In the genomic region with DNA sequence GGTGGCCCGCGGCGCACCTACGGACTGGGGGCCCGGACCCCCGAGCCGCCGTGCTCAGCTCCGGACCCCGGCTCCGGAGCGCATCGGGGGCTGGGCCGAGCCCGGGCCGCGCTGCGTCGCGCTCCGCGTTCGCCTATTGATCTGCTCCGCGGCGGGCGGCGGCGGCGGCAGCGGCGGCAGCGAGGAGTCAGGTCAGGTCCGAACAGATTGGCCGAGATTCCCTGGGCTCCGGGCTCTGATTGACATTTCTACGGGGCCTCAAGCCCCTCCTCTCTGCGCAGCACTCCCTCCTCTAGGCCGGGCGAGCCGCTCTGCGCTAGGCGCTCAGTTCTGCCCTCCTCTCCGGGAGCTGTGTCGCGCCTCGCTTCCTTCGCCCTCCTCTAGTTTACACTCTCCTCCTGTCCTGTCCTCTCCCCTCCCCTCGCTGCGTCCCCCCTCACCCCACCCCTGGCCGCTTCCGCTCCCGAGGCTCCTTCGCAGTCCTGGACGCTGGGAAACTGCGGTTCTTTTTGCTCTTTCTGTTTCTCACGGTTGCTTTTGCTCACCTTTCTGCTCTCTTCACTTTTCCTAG, we compare ENCODE assay signal across 8 mouse cellular contexts. TPM values are rescaled to one million over a fixed set of nuclear protein-coding genes. Genes with fewer than 3 reads are reported as not detected.
DNase-seq lines count a peak whose midpoint lies in the region; ATAC-seq lines count a peak whose summit lies in the region.

No protein-coding gene starts in this region.

- DNase-seq in NIH3T3 (ENCODE audit: low read depth) = peak; percentile 83
- peak; percentile 54 for DNase-seq in forebrain, embryonic 14.5 days (ENCODE audit: low spot score)
- peak; percentile 85 for DNase-seq in hindbrain, embryonic 11.5 days (ENCODE audit: low spot score)
- DNase-seq in layer of hippocampus, adult 9-11 months = no peak
- no peak for DNase-seq in spleen, postnatal 14 days (ENCODE audit: low spot score in 2 of 2)

- H3K27ac ChIP-seq in forebrain, embryonic 14.5 days (ENCODE audit: low read depth, low read length) = peak overlapping the region; percentile 48; the same call in 1 of the 2 replicates
- peak overlapping the region; percentile 99 for H3K27ac ChIP-seq in hindbrain, embryonic 11.5 days (ENCODE audit: low read depth, low read length)
- H3K27ac ChIP-seq in limb, embryonic 15.5 days = peak overlapping the region; percentile 83
- peak overlapping the region; percentile 88 for H3K27ac ChIP-seq in midbrain, embryonic 15.5 days

- H3K9me3 ChIP-seq in forebrain, embryonic 14.5 days (replicated peaks; ENCODE audit: control insufficient read depth, low read length) = no peaks in the 10 kb centered on the region
- no peaks in the 10 kb centered on the region for H3K9me3 ChIP-seq in hindbrain, embryonic 11.5 days (ENCODE audit: control insufficient read depth, low read length)
- no peaks in the 10 kb centered on the region for H3K9me3 ChIP-seq in limb, embryonic 15.5 days
- H3K9me3 ChIP-seq in midbrain, embryonic 15.5 days = no peaks in the 10 kb centered on the region

- WGBS in forebrain, embryonic 14.5 days = under 1% methylated on average over 39 of the region's 57 CpGs
- WGBS in hindbrain, embryonic 11.5 days = 0% methylated on average over 32 of the region's 57 CpGs
- under 1% methylated on average over 50 of the region's 57 CpGs for WGBS in limb, embryonic 15.5 days
- WGBS in midbrain, embryonic 15.5 days = under 1% methylated on average over 57 of the region's 57 CpGs

- peak overlapping the region; percentile 40 for H3K4me3 ChIP-seq in forebrain, embryonic 14.5 days (ENCODE audit: low read depth, low read length)
- H3K4me3 ChIP-seq in hindbrain, embryonic 11.5 days (ENCODE audit: low read depth, low read length) = peak overlapping the region; percentile 94
- peak overlapping the region; percentile 56 for H3K4me3 ChIP-seq in limb, embryonic 15.5 days
- peak overlapping the region; percentile 48 for H3K4me3 ChIP-seq in midbrain, embryonic 15.5 days

- no peaks in the 10 kb centered on the region for H3K36me3 ChIP-seq in forebrain, embryonic 14.5 days (ENCODE audit: control insufficient read depth, insufficient read depth, low read length)
- H3K36me3 ChIP-seq in hindbrain, embryonic 11.5 days (ENCODE audit: control insufficient read depth, insufficient read depth, low read length) = no peaks in the 10 kb centered on the region
- no peaks in the 10 kb centered on the region for H3K36me3 ChIP-seq in limb, embryonic 15.5 days
- no peaks in the 10 kb centered on the region for H3K36me3 ChIP-seq in midbrain, embryonic 15.5 days (replicated peaks)

- H3K27me3 ChIP-seq in forebrain, embryonic 14.5 days (replicated peaks; ENCODE audit: control insufficient read depth, insufficient read depth, low read length) = peaks cover 92% of the 10 kb centered on the region
- peaks cover 4% of the 10 kb centered on the region; the same call in 1 of the 2 replicates for H3K27me3 ChIP-seq in hindbrain, embryonic 11.5 days (ENCODE audit: control insufficient read depth, insufficient read depth, low read length)
- H3K27me3 ChIP-seq in limb, embryonic 15.5 days = peaks cover 96% of the 10 kb centered on the region
- peaks cover 12% of the 10 kb centered on the region; the same call in 1 of the 2 replicates for H3K27me3 ChIP-seq in midbrain, embryonic 15.5 days (replicated peaks)

- peak overlapping the region; percentile 58 for H3K9ac ChIP-seq in forebrain, embryonic 14.5 days (ENCODE audit: low read length)
- peak overlapping the region; percentile 99 for H3K9ac ChIP-seq in hindbrain, embryonic 11.5 days (ENCODE audit: low read depth, low read length)
- H3K9ac ChIP-seq in limb, embryonic 15.5 days = peak overlapping the region; percentile 58
- H3K9ac ChIP-seq in midbrain, embryonic 15.5 days = peak overlapping the region; percentile 69

- H3K4me1 ChIP-seq in forebrain, embryonic 14.5 days (ENCODE audit: control insufficient read depth, insufficient read depth, low read length) = peaks cover 10% of the 10 kb centered on the region
- H3K4me1 ChIP-seq in hindbrain, embryonic 11.5 days (replicated peaks; ENCODE audit: control insufficient read depth, insufficient read depth, low read length) = peaks cover 6% of the 10 kb centered on the region
- peaks cover 59% of the 10 kb centered on the region for H3K4me1 ChIP-seq in limb, embryonic 15.5 days
- peaks cover 76% of the 10 kb centered on the region for H3K4me1 ChIP-seq in midbrain, embryonic 15.5 days

- ATAC-seq in cerebellum, adult (ENCODE audit: insufficient number of reproducible peaks, low FRiP score, low TSS enrichment) = peak; percentile 33; the same call in 1 of the 2 replicates
- ATAC-seq in forebrain, embryonic 14.5 days = peak; percentile 69
- ATAC-seq in hindbrain, embryonic 11.5 days (ENCODE audit: low FRiP score) = peak; percentile 87
- ATAC-seq in limb, embryonic 15.5 days (ENCODE audit: insufficient number of reproducible peaks, low FRiP score, low TSS enrichment, low read depth) = peak; percentile 73; the same call in 1 of the 2 replicates
- peak; percentile 84 for ATAC-seq in midbrain, embryonic 15.5 days (replicated peaks)

- H3K4me2 ChIP-seq in forebrain, embryonic 14.5 days (ENCODE audit: low read length) = peak overlapping the region; percentile 76
- peak overlapping the region; percentile 84 for H3K4me2 ChIP-seq in hindbrain, embryonic 11.5 days (replicated peaks; ENCODE audit: low read depth, low read length)
- H3K4me2 ChIP-seq in limb, embryonic 15.5 days = peak overlapping the region; percentile 77
- H3K4me2 ChIP-seq in midbrain, embryonic 15.5 days = peak overlapping the region; percentile 80

RNA-seq across cellular contexts. Expression of a gene that starts 0.5 kb away (rescaled TPM):
- 1.4 and 1.5 TPM in 2 replicates for polyA plus RNA-seq in forebrain, embryonic 14.5 days (2014; fragmentation: Nextera tagmentation; extraction: Ambion mirVana)
- polyA plus RNA-seq in hindbrain, embryonic 11.5 days (2014; fragmentation: Nextera tagmentation; extraction: Ambion mirVana) = 26.2 and 28.1 TPM in 2 replicates
- polyA plus RNA-seq in limb, embryonic 15.5 days (2015; fragmentation: Nextera tagmentation; extraction: Ambion mirVana) = 18.6 and 22.9 TPM in 2 replicates
- polyA plus RNA-seq in midbrain, embryonic 15.5 days (2015; fragmentation: Nextera tagmentation; extraction: Ambion mirVana) = 22.1 and 26.1 TPM in 2 replicates

Comparison
In these comparisons a context has a peak if more than half of its experiments do, and no peak if none do; other contexts are left out.
1. DNase-seq: peak in NIH3T3 (single experiment), forebrain, embryonic 14.5 days (single experiment) and hindbrain, embryonic 11.5 days (single experiment); none in layer of hippocampus, adult 9-11 months (single experiment) and spleen, postnatal 14 days (0 of 2).
2. ATAC-seq: peak in every context shown above with its lines; median percentile 87 in hindbrain, embryonic 11.5 days; 84 in midbrain, embryonic 15.5 days; 73 in limb, embryonic 15.5 days; 69 in forebrain, embryonic 14.5 days; 33 in cerebellum, adult.
3. H3K27ac ChIP-seq: peak in every context shown above with its lines; median percentile 99 in hindbrain, embryonic 11.5 days; 88 in midbrain, embryonic 15.5 days; 83 in limb, embryonic 15.5 days; 48 in forebrain, embryonic 14.5 days.
4. H3K4me3 ChIP-seq: peak in every context shown above with its lines; median percentile 94 in hindbrain, embryonic 11.5 days; 56 in limb, embryonic 15.5 days; 48 in midbrain, embryonic 15.5 days; 40 in forebrain, embryonic 14.5 days.
5. Peak in every context shown above with its lines, with median percentiles within 50 percentile points of each other: H3K4me2 ChIP-seq and H3K9ac ChIP-seq.